Mouse (Mus musculus): ENCODE data around the gene Eif3l.
"Not testable (repeated sequence)": the region's sequence is repeated elsewhere in the genome, so short reads cannot be mapped to it uniquely, and the experiment has no call there.

Gene Eif3l

GRCm38 (mm10) chr15:79074913-79075532 lies at the start of gene Eif3l:
Gene Eif3l (plus strand): TSS chr15:79075179.
- peak; percentile 73 to 83 for DNase-seq (ENCODE audit: low spot score in 2 of 2)

DNA sequence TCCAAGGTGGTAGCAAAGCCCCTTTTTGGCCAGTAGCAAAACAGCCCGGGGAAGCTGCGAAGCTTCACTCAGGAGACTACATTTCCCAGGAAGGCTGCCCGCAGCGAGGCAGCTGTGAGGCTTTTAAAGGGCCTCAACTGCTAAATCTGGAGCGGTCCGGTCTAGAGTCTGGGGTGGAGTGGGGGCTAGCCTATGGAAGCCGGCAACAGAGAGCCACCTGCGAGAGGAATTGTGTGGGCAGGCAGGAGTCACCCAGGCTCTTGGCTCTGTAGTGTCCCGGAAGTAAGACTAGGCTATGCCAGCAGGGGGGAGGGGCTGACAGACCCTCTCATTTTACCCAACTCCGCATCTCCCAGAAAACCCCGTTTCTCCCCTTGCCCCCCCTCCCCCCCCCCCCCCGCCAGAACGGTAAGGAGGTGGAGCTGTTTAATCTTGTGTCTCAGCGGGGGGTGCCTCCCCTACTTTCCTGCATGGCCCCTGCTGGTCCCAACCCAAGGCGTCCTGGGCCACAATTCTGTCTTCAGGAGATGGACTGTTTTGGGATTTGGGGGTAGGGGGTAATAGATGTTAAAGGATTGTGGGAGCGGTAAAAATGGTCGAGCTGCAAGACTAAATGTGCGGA lies 49.2 kb upstream of the Eif3l start:
- DNase-seq (ENCODE audit: low spot score in 2 of 2): no peak

- DNase-seq (ENCODE audit: low spot score in 2 of 2): no peak
Measured at GRCm38 (mm10) chr15:79026511-79027290, 48.3 kb upstream of the Eif3l start.

- DNase-seq (ENCODE audit: low spot score in 2 of 2): peak in 1 of 2 experiments; percentile 31
Measured at GRCm38 (mm10) chr15:79027291-79028205, 47.4 kb upstream of the Eif3l start.

- DNase-seq (ENCODE audit: low spot score in 2 of 2): peak; percentile 76 to 88
Measured at GRCm38 (mm10) chr15:79028237-79028738, 46.7 kb upstream of the Eif3l start, which contains the start of gene H1f0. Gene H1f0 (plus strand): TSS chr15:79028450.

- DNase-seq (ENCODE audit: low spot score in 2 of 2): no peak
Measured at GRCm38 (mm10) chr15:79028823-79029484, 46.0 kb upstream of the Eif3l start.

GRCm38 (mm10) chr15:79029519-79030241 lies 45.3 kb upstream of the Eif3l start:
- DNase-seq (ENCODE audit: low spot score in 2 of 2): peak in 1 of 2 experiments; percentile 39

DNA sequence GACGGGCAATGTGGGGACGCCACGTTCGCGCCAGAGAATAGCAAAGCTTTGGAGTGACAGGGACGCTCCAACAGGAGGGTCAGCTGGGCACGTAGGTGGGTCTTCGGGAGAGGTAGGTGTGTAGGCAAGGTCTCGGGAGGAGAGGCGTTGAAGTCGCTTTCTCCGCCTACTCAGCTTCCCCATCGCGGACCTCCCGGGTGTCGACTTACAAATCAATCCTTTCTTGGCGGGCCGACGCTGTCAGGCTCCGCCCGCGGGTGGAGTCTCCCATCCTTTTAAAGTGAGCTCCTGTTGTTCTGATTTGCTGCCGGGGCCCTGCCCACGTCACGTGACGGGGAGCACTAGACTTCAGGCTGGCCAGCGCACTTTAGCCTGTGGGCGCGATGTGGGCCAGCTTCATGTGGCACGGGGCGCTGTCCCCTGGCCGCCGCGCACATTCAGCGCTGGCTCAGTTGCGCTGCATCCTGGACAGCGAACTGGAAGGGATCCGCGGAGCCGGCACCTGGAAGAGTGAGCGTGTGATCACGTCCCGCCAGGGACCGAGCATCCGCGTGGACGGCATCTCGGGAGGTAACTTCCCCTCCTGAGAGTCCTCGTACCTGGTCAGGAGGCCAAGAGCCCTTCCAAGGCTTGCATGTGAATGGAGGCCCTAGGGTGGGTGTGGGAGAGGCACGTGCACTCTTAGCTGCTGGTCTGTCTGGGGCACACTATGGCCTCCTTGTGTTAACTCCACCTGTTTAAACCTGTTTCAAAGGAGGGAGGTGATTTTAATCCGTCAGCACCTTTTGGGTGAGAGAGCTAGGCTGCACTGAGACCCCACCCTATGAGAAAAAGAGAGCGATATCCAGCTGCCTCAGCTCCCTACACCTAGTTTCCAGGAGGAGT lies 44.2 kb upstream of the Eif3l start:
- peak; percentile 45 to 47 for DNase-seq (ENCODE audit: low spot score in 2 of 2)

DNA sequence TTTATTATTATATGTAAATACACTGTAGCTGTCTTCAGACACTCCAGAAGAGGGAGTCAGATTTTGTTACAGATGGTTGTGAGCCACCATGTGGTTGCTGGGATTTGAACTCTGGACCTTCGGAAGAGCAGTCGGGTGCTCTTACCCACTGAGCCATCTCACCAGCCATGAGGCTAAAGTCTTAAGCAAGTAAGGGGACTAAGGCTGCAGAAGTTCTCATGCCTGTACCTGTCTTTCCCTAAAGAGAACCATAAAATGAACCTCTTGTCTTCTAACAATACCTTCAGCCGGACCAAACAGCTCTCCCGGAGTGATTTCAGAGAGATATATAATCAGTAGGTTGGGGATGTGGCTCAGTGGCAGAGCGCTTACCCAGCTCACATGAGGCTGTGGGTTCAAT lies 43.1 kb upstream of the Eif3l start:
- DNase-seq (ENCODE audit: low spot score in 2 of 2): not testable (repeated sequence)

DNA sequence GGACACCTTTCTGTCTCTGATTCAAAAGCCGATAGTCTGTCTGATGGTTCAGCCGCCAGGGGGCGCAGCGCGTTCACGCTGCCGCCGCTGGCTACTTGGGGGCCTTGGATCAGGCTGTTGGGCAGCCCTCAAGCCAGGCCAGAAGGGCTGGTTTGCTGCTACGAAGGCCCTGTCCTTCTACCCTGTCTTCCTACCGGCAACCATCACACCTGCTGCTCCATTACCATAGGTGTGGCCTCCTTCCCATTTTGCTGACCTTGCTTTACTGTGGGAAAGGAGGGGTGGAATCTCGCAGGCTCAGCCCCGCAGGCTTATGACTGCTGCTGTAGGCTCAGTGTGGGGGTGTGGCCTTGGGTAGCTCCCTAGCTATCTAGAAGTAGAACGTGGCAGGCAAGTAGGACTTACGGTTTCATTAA lies 37.1 kb upstream of the Eif3l start:
- DNase-seq (ENCODE audit: low spot score in 2 of 2): peak; percentile 28 to 70

DNA sequence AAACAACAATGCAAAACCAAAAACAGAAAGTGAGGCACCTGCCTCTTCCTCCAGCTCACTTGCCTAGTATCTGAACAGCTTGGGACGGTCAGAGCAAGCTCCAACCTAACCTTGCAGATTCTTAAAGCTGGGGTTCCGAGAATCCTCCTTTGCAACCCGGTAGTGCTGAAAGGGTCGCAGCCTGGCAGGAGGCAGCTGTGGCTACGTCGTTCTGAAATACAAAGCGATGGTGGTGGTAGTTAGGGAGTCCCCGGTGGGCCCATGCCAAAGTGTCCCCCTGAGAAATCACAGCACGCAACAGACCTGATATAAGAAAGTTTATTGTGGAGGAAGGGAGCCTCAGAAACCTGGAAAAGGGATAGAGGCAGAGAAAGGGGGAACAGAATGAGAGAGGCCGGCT lies 36.6 kb upstream of the Eif3l start:
- no peak for DNase-seq (ENCODE audit: low spot score in 2 of 2)

GRCm38 (mm10) chr15:79038853-79039252 lies 36.1 kb upstream of the Eif3l start:
- peak; percentile 83 to 93 for DNase-seq (ENCODE audit: low spot score in 2 of 2)

GRCm38 (mm10) chr15:79040501-79041416 lies 34.2 kb upstream of the Eif3l start:
- DNase-seq (ENCODE audit: low spot score in 2 of 2): peak in 1 of 2 experiments; percentile 41

DNA sequence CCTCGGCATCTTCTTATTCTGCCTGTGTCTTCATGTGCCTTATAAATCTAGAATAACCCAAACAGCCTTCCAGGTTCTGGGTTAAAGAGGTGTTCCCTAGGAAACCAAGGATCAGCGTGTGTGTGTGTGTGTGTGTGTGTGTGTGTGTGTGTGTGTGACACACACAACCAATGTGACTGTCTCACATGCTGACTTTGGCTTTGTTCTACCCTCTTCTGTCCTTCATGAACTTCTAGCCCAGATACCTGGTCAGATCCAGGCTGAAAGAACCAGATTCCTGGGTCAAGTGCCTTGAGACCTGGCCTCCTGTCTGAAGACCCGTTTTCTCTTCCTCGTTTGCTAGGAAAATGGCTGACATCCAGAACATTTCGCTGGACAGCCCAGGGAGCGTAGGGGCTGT lies 33.4 kb upstream of the Eif3l start, which contains the start of gene Galr3:
TSS of gene Galr3 (plus strand) at position 301 of the 400 bp plus-strand sequence.
- DNase-seq (ENCODE audit: low spot score in 2 of 2): no peak

DNA sequence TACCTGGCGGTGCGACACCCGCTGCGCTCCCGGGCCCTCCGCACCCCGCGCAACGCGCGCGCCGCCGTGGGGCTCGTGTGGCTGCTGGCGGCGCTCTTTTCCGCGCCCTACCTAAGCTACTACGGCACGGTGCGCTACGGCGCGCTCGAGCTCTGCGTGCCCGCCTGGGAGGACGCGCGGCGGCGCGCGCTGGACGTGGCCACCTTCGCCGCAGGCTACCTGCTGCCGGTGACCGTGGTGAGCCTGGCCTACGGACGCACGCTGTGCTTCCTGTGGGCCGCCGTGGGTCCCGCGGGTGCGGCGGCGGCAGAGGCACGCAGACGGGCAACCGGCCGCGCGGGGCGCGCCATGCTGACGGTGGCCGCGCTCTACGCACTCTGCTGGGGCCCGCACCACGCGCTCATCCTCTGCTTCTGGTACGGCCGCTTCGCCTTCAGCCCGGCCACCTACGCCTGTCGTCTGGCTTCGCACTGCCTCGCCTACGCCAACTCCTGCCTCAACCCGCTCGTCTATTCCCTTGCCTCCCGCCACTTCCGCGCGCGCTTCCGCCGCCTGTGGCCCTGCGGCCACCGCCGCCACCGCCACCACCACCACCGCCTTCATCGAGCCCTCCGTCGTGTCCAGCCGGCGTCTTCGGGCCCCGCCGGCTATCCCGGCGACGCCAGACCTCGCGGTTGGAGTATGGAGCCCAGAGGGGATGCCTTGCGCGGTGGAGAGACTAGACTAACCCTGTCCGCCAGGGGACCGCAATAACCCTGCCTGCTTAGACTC lies 32.1 kb upstream of the Eif3l start:
- no peak for DNase-seq (ENCODE audit: low spot score in 2 of 2)

DNA sequence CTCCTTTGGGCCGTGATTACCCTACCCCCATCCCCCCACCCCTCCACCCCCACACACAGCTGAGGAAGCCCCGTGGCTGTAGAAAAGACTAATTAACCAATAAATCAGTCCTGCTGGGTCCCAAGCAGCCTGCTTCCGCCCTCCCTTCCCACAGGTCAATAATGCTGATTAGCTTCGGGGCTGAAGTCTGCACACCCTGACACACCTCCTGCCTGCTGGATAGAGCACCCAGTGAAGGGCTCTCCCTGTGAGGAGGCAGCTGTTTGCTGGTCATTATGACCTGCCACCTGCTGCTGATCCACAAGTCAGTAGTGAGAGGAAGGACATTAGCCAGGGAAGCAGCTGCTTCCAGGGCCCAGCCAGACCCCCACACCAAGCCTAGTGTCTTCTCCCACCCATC lies 30.1 kb upstream of the Eif3l start:
- DNase-seq (ENCODE audit: low spot score in 2 of 2): no peak

GRCm38 (mm10) chr15:79048186-79048585 lies 26.8 kb upstream of the Eif3l start:
- DNase-seq (ENCODE audit: low spot score in 2 of 2): no peak
